Mouse (Mus musculus): ENCODE results near the gene Stard10.

- TF ChIP-seq POLR2A (IDR thresholded peaks at IDR 0.05; ENCODE audit: insufficient read depth, low read length) (no peak), CTCF (IDR thresholded peaks at IDR 0.05; ENCODE audit: low read depth, low read length) (no peak)
Observed at GRCm38 (mm10) chr7:101337401-101337800, 20.5 kb downstream of the Stard10 start.
